Mouse (Mus musculus) gastrocnemius, postnatal 4 days (tissue): Measurements from ENCODE around the gene Olfr310. TPM values are rescaled to one million over a fixed set of nuclear protein-coding genes. Genes with fewer than 3 reads are reported as not detected.

Experiments used
- DNase-seq, 2 experiments: peaks; one replicate each; pipeline ENCODE4 v3.0.0; 2021 to 2022; ENCODE audit warnings: low spot score in 2 of 2, mixed read lengths in 2 of 2
- long read RNA-seq, 2 experiments: library from polyadenylated mRNA; stranded (forward); transcript quantifications; one replicate each; pipeline ENCODE4 v2.0.0; 2021
- microRNA-seq: library from miRNA; unstranded; fragments of <30 nt; microRNA quantifications from one replicate; pipeline ENCODE4 v1.2.0, GENCODE M21; 2021
- total RNA-seq, 2 experiments: library from RNA; stranded (reverse); gene quantifications; 2 replicates each; pipeline ENCODE4 v1.2.3; 2021

Olfr310 gene
- not detected for total RNA-seq
- long read RNA-seq, experiment 1: 0 reads
- long read RNA-seq, experiment 2: 0 reads

- DNase-seq: no peak
These were observed at the start of gene Olfr310 for GRCm38 (mm10) chr7:86277072-86277471. Olfr310 (minus strand) TSS chr7:86277172.

GRCm38 (mm10) chr7:86325530-86325929, 48.6 kb upstream of the Olfr310 start, which contains the start of gene Olfr308:
Olfr308 (minus strand) TSS chr7:86325630.
- no peak for DNase-seq

- DNase-seq: no peak
These were observed 44.4 kb upstream of the Olfr310 start for GRCm38 (mm10) chr7:86321323-86321722.

- DNase-seq: no peak
These were observed 36.6 kb upstream of the Olfr310 start, which contains the start of gene Olfr309 for GRCm38 (mm10) chr7:86313608-86314007. Olfr309 (minus strand) TSS chr7:86313708.

GRCm38 (mm10) chr7:86246208-86246607, 30.8 kb downstream of the Olfr310 start, which contains the start of gene Vmn2r76:
Vmn2r76 (minus strand) TSS chr7:86246308.
- DNase-seq: no peak

Small RNA genes within 50 kb of the gene (microRNA-seq; reads per million reads assigned to microRNA genes)
- not detected for gene Gm23192

Other genes starting within 250 kb of the Olfr310 start
- gene Vmn2r75, start 105.4 kb downstream of the Olfr310 start, total RNA-seq: not detected
- not detected for gene Vmn2r76, start 30.9 kb downstream of the Olfr310 start, total RNA-seq
- gene Olfr309, start 36.5 kb upstream of the Olfr310 start, total RNA-seq: not detected
- not detected for gene Olfr308, start 48.5 kb upstream of the Olfr310 start, total RNA-seq
- gene Olfr307, start 60.4 kb upstream of the Olfr310 start, total RNA-seq: not detected
- gene Olfr305, start 89.8 kb upstream of the Olfr310 start, total RNA-seq: not detected
- gene Olfr304, start 109.5 kb upstream of the Olfr310 start, total RNA-seq: not detected
- not detected for gene Olfr303, start 120.6 kb upstream of the Olfr310 start, total RNA-seq
- not detected for gene Olfr301, start 126.7 kb upstream of the Olfr310 start, total RNA-seq
- not detected for gene Olfr299, start 182.7 kb upstream of the Olfr310 start, total RNA-seq
- gene Olfr298, start 215.3 kb upstream of the Olfr310 start, total RNA-seq: not detected
- not detected for gene Olfr297, start 242.8 kb upstream of the Olfr310 start, total RNA-seq